8 mouse cellular contexts compared by ENCODE assay signal in the genomic region with DNA sequence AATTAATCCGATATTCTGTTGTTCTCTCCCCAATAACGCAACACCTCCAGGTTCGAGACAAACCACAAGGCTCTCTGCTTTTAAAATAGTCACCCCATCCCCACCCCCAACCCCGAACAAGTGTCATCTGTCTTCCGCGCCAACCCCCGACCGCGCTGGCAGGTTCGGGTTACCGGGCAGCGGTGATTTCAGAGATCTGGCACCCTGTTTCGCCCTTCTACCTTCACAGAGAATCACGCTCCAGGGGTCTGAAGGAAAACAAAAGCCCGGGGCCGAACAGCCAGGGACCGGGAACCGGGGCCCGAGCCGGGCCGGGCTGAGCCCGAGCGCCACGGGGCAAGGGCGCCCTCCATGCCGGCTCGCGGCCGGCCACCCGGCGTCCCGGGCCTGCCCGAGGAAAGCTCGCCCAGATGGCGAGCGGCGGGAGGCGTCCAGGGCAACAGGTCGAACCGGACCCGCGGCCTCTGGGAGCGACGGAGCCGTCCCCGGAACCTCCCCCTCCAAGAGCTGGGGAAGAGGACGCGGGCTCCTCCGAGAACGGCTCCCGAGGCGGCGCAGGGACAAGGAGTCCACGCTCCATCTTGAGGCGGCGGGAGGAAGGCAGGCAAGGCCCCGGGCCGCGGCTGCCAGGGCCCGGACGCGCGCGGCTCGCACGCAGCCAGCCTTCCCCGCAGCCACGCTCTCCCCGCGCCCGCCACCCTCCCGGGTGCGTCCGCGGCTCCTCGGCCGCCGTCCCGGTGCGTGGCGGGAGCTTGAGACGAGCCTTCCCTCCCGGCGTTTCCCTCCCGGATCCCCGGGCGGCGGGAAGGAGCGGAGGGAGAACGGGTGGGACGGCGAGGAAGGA. TPM values are rescaled to one million over a fixed set of nuclear protein-coding genes. Genes with fewer than 3 reads are reported as not detected.
DNase-seq lines count a peak whose midpoint lies in the region; ATAC-seq lines count a peak whose summit lies in the region.

No protein-coding gene starts in this region.

- H3K9me3 ChIP-seq in forebrain, embryonic 13.5 days (replicated peaks): no peaks in the 10 kb centered on the region
- no peaks in the 10 kb centered on the region for H3K9me3 ChIP-seq in megakaryocyte, embryonic 14.5 days

- peak overlapping the region; percentile 100 for H3K9ac ChIP-seq in forebrain, embryonic 13.5 days

- H3K4me3 ChIP-seq in forebrain, embryonic 13.5 days: peak overlapping the region; percentile 92
- H3K4me3 ChIP-seq in megakaryocyte, embryonic 14.5 days (replicated peaks): peak overlapping the region; percentile 97

- no peaks in the 10 kb centered on the region for H3K27me3 ChIP-seq in forebrain, embryonic 13.5 days
- H3K27me3 ChIP-seq in megakaryocyte, embryonic 14.5 days (replicated peaks): peaks cover 51% of the 10 kb centered on the region

- WGBS in forebrain, embryonic 13.5 days: under 1% methylated on average over 71 of the region's 92 CpGs

- intact Hi-C loops in heart, postnatal 36 days (cut with DNase I): loop anchor here (5.0 kb wide), 2 partner anchors 41 to 56 kb away; no protein-coding TSS in a partner anchor
- intact Hi-C loops in left cerebral cortex, postnatal 10 days (cut with DNase I): no loop called here

- DNase-seq in T-cell, adult 2 months (ENCODE audit: low spot score): peak; percentile 50
- DNase-seq in heart, postnatal 36 days: peak; percentile 64 to 83
- peak; percentile 27 to 77 for DNase-seq in left cerebral cortex, postnatal 10 days (ENCODE audit: extremely low spot score in 1 of 2, low spot score in 2 of 2)
- DNase-seq in skeletal muscle tissue, adult 2 months (ENCODE audit: low read depth, low spot score): peak; percentile 71

- peak; percentile 34; the same call in 1 of the 2 replicates for ATAC-seq in cerebellum, adult (ENCODE audit: insufficient number of reproducible peaks, low FRiP score, low TSS enrichment)
- ATAC-seq in forebrain, embryonic 13.5 days: peak; percentile 79
- no peak for ATAC-seq in megakaryocyte-erythroid progenitor cell, adult 5-6 weeks (replicated peaks; ENCODE audit: low FRiP score, low TSS enrichment, poor library complexity, severe bottlenecking)

- H3K27ac ChIP-seq in forebrain, embryonic 13.5 days: peak overlapping the region; percentile 99

- H3K4me2 ChIP-seq in forebrain, embryonic 13.5 days: peak overlapping the region; percentile 65

- H3K4me1 ChIP-seq in forebrain, embryonic 13.5 days: peaks cover 44% of the 10 kb centered on the region
- peaks cover 27% of the 10 kb centered on the region for H3K4me1 ChIP-seq in megakaryocyte, embryonic 14.5 days

- H3K36me3 ChIP-seq in forebrain, embryonic 13.5 days (ENCODE audit: poor library complexity, severe bottlenecking): no peaks in the 10 kb centered on the region
- H3K36me3 ChIP-seq in megakaryocyte, embryonic 14.5 days (replicated peaks; ENCODE audit: low read length): no peaks in the 10 kb centered on the region

RNA-seq across cellular contexts. Expression of a gene that starts 0.8 kb away (rescaled TPM):
- polyA plus RNA-seq in forebrain, embryonic 13.5 days (2015; fragmentation: Nextera tagmentation; extraction: Ambion mirVana): 65.5 and 78.3 TPM in 2 replicates
- total RNA-seq in heart, postnatal 36 days (2021): 100 to 1,000 TPM; 164 to 217 TPM
- total RNA-seq in left cerebral cortex, postnatal 10 days (2021): 100 to 1,000 TPM; 112 to 122 TPM
- polyA plus RNA-seq in megakaryocyte, embryonic 14.5 days (2012; ENCODE audit: insufficient read depth, low replicate concordance): 3.7 TPM in 1 of 2 replicates, not detected in the other
- 45.2 and 52.4 TPM in 2 replicates for total RNA-seq in megakaryocyte-erythroid progenitor cell, adult 5-6 weeks (2014; fragmentation: Nextera tagmentation)
- total RNA-seq in megakaryocyte-erythroid progenitor cell, adult 5-6 weeks (2017): 45.0 and 64.8 TPM in 2 replicates

RNA-seq across cellular contexts. Expression of a gene that starts 37.3 kb away (rescaled TPM):
- 85.1 and 97.4 TPM in 2 replicates for polyA plus RNA-seq in forebrain, embryonic 13.5 days (2015; fragmentation: Nextera tagmentation; extraction: Ambion mirVana)
- total RNA-seq in heart, postnatal 36 days (2021): 10 to 100 TPM; 22.6 to 25.0 TPM
- 10 to 100 TPM; 45.0 to 47.6 TPM for total RNA-seq in left cerebral cortex, postnatal 10 days (2021)
- polyA plus RNA-seq in megakaryocyte, embryonic 14.5 days (2012; ENCODE audit: insufficient read depth, low replicate concordance): 24.3 and 25.8 TPM in 2 replicates
- total RNA-seq in megakaryocyte-erythroid progenitor cell, adult 5-6 weeks (2014; fragmentation: Nextera tagmentation): 55.3 and 79.3 TPM in 2 replicates
- 59.3 and 167 TPM in 2 replicates for total RNA-seq in megakaryocyte-erythroid progenitor cell, adult 5-6 weeks (2017)
